Mouse (Mus musculus) embryo, embryonic 9.5 days (tissue): ENCODE results near the gene Slc25a41.

Experiments used
- DNase-seq: peaks from one replicate; pipeline ENCODE4 v3.0.0-alpha.2; 2017; ENCODE audit errors: extremely low spot score

The Slc25a41 gene

GRCm38 (mm10) chr17:57047406-57047805, 6.0 kb upstream of the Slc25a41 start:
- no peak for DNase-seq

GRCm38 (mm10) chr17:57038978-57039377, 2.5 kb downstream of the Slc25a41 start:
- DNase-seq, result no peak

GRCm38 (mm10) chr17:57032854-57033253, 8.6 kb downstream of the Slc25a41 start:
- no peak for DNase-seq

- peak; percentile 99 for DNase-seq
Observed at GRCm38 (mm10) chr17:57031661-57032420, 9.6 kb downstream of the Slc25a41 start.

- DNase-seq, result peak; percentile 65
Observed at GRCm38 (mm10) chr17:57030931-57031660, 10.4 kb downstream of the Slc25a41 start, which contains the start of gene Khsrp. TSS of gene Khsrp (minus strand) at chr17:57031522.

GRCm38 (mm10) chr17:57029691-57030090, 11.8 kb downstream of the Slc25a41 start:
- DNase-seq, result no peak

- no peak for DNase-seq
Observed at GRCm38 (mm10) chr17:57027471-57027870, 14.0 kb downstream of the Slc25a41 start.

GRCm38 (mm10) chr17:57020960-57021359, 20.5 kb downstream of the Slc25a41 start:
- no peak for DNase-seq

GRCm38 (mm10) chr17:57019693-57020092, 21.8 kb downstream of the Slc25a41 start:
- DNase-seq, result no peak

GRCm38 (mm10) chr17:57012245-57012795, 29.1 kb downstream of the Slc25a41 start:
- no peak for DNase-seq

GRCm38 (mm10) chr17:57011236-57012141, 30.0 kb downstream of the Slc25a41 start, which contains the start of the genes Gtf2f1 and Gm17949:
TSS of gene Gtf2f1 (minus strand) at chr17:57011288.
TSS of gene Gm17949 (plus strand) at chr17:57011469.
- DNase-seq, result peak; percentile 98

- DNase-seq, result no peak
Observed at GRCm38 (mm10) chr17:57010911-57011235, 30.6 kb downstream of the Slc25a41 start.

- no peak for DNase-seq
Observed at GRCm38 (mm10) chr17:57007137-57007905, 34.1 kb downstream of the Slc25a41 start.

- DNase-seq, result no peak
Observed at GRCm38 (mm10) chr17:57003994-57004393, 37.5 kb downstream of the Slc25a41 start.

GRCm38 (mm10) chr17:57001228-57001627, 40.2 kb downstream of the Slc25a41 start:
- no peak for DNase-seq

- DNase-seq, result no peak
Observed at GRCm38 (mm10) chr17:56999968-57000609, 41.4 kb downstream of the Slc25a41 start, which contains the start of gene Pspn. TSS of gene Pspn (minus strand) at chr17:57000018.

- DNase-seq, result no peak
Observed at GRCm38 (mm10) chr17:56999414-56999813, 42.0 kb downstream of the Slc25a41 start.

- DNase-seq, result peak; percentile 95
Observed at GRCm38 (mm10) chr17:56997029-56997667, 44.3 kb downstream of the Slc25a41 start, which contains the start of gene Alkbh7. TSS of gene Alkbh7 (plus strand) at chr17:56997339.

GRCm38 (mm10) chr17:56996506-56996905, 44.9 kb downstream of the Slc25a41 start:
- no peak for DNase-seq

- DNase-seq, result no peak
Observed at GRCm38 (mm10) chr17:56995046-56995445, 46.4 kb downstream of the Slc25a41 start.
